Mouse (Mus musculus) ES-E14 (cell line): ENCODE measurements around the gene Tet1.

Experiments used
- CHD2 ChIP-seq: IDR thresholded peaks from 2 replicates; pipeline ENCODE4 v1.6.1; 2014; ENCODE audit warnings: mild to moderate bottlenecking, low read depth, low read length, inconsistent platforms
- ZC3H11A ChIP-seq: IDR thresholded peaks from 2 replicates; pipeline ENCODE4 v1.6.1; 2012; ENCODE audit warnings: low read depth, mild to moderate bottlenecking, inconsistent platforms, low read length, borderline replicate concordance

DNA sequence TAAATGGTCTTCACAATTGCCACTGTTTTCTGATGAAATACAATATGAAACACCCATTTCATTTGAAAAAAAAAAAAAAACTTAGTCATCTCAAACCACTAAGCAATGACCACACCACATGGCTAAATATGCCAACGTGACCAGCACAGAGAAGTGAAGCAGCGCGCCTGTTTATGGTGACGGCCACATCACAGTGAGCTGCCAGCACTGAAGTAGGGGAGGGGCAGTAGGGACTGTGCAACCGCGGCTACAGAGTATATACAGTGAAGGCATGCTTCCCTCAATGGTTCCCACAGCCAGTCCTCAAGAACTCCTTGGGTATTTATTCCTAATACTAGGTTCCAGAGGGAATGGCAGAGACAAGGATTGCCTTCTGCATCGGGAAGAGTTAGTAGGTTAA is 100.5 kb downstream of the Tet1 start:
- TF ChIP-seq CHD2 = no peak
- no peak for TF ChIP-seq ZC3H11A
